Mouse (Mus musculus) midbrain, embryonic 11.5 days (tissue): Measurements from ENCODE around the gene Rgs9bp. TPM values are rescaled to one million over a fixed set of nuclear protein-coding genes. Genes with fewer than 3 reads are reported as not detected.
"Not testable (repeated sequence)": the region's sequence is repeated elsewhere in the genome, so short reads cannot be mapped to it uniquely, and the experiment has no call there.

Experiments used
- ATAC-seq: fragments of 200-750 bp; cut with Nextera tagmentation; 2 replicates; pipeline ENCODE4 v1.8.0; 2017; ENCODE audit warnings: moderate TSS enrichment, moderate library complexity; ENCODE audit not compliant: low FRiP score
- DNase-seq: peaks from one replicate; pipeline ENCODE4 v3.0.0; 2015; ENCODE audit warnings: low spot score; ENCODE audit errors: missing footprints
- H3K27ac ChIP-seq: fragments of 300-500 bp; sonication (generic); 2 replicates; pipeline ENCODE4 v1.5.1; 2014; ENCODE audit warnings: low read depth, low read length
- H3K27me3 ChIP-seq: fragments of 300-500 bp; sonication (generic); 2 replicates; pipeline ENCODE4 v1.6.1; 2014; ENCODE audit warnings: mild to moderate bottlenecking, low read length, moderate library complexity, mixed read lengths; ENCODE audit not compliant: control insufficient read depth, insufficient read depth
- H3K36me3 ChIP-seq: fragments of 300-500 bp; sonication (generic); 2 replicates; pipeline ENCODE4 v1.6.1; 2014; ENCODE audit warnings: mild to moderate bottlenecking, low read length, moderate library complexity, mixed read lengths; ENCODE audit not compliant: control insufficient read depth, insufficient read depth
- H3K4me1 ChIP-seq: fragments of 300-500 bp; sonication (generic); 2 replicates; pipeline ENCODE4 v1.6.1; 2014; ENCODE audit warnings: low read length; ENCODE audit not compliant: control insufficient read depth, insufficient read depth
- H3K4me2 ChIP-seq: fragments of 300-500 bp; sonication (generic); 2 replicates; pipeline ENCODE4 v1.6.1; 2014; ENCODE audit warnings: mild to moderate bottlenecking, moderate library complexity
- H3K4me3 ChIP-seq: fragments of 300-500 bp; sonication (generic); 2 replicates; pipeline ENCODE4 v1.5.1; 2014; ENCODE audit warnings: low read depth, low read length
- H3K9ac ChIP-seq: fragments of 300-500 bp; sonication (generic); 2 replicates; pipeline ENCODE4 v1.6.1; 2014; ENCODE audit warnings: low read length
- H3K9me3 ChIP-seq: fragments of 300-500 bp; sonication (generic); 2 replicates; pipeline ENCODE4 v1.6.1; 2016; ENCODE audit warnings: low read length; ENCODE audit not compliant: control insufficient read depth
- WGBS: fragments of 180-500 bp; shearing (Covaris S2); extraction: QIAGEN DNeasy Blood & Tissue Kit; methylation state at CpG from one replicate; pipeline ENCODE4 v1.1.7; 2014; 5-methylcytosine and 5-hydroxymethylcytosine counted together
- polyA plus RNA-seq: library from polyadenylated mRNA; unstranded; fragments of >200 nt; fragmentation: Nextera tagmentation; extraction: Ambion mirVana; gene quantifications from 2 replicates; pipeline ENCODE4 v1.2.1, GENCODE M21; 2014

Gene Rgs9bp
- polyA plus RNA-seq, 1 experiment from 2014 or later: 0.45 TPM

DNA sequence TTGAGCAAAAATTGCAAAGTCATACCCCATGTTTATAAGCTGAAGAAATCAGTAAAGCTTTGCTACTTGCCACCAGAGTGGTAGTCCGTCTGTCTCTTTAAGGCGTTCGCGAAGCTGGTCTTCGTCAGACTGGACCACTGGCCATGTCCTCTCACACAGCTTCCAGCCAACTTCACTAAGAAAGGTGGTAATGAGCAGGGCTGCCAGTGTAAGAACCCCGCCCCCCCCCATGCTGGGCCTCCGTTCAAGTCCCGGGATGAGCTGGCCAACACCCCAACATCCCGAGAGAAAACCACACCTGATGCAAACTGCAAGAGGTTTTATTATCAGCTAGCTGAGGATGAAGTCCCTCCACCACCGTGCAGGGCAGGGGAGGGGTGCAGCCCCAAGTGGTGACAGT lies 20.5 kb downstream of the Rgs9bp start:
- H3K27ac ChIP-seq, H3K4me2 ChIP-seq, ATAC-seq, H3K4me3 ChIP-seq, H3K36me3 ChIP-seq, DNase-seq, H3K27me3 ChIP-seq, H3K9ac ChIP-seq, H3K9me3 ChIP-seq, H3K4me1 ChIP-seq: not testable (repeated sequence)
- 87% methylated on average over 10 of the region's 10 CpGs for WGBS

DNA sequence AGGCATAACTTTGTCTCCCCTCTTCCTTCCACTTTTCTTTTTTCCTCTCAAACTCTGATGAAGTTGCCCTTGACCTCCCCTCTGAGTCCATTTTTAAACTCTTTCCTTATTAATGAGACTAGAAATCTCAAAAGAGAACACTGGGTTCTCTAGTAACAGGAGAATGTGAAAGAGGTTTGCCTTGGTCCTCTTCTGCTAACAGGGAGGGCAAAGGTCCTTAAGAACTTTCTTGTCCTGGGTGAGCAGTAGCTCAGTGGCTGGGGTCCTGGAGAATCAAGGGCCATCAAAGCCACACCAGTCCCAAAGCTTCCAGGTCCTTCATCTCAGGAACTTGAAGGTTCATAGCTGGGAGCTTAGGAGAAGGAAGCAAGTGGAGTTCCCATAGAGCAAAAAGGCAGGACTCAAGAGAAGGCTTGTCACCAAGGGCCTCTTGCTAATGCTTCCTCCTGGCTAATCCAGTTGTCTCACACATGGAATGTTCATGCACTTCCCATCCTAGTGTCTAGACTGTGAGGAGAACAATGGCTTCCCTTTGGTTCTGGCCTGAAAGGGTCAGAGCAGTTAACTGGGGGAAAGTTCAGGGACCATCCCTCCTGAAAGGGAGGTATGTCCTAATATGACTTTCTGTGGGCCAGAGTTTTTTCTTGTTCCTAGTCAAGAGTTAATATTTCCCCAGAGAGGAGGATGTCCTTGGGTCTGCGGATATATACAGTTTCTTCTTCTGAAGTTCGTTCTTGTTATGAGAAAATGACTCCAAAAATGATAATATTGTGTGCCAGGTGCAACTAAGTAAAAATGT lies 21.1 kb downstream of the Rgs9bp start:
- Histone ChIP-seq H3K4me1 (no peaks in the 10 kb centered on the region), H3K4me3 (no peak overlapping the region), H3K9me3 (no peaks in the 10 kb centered on the region), H3K27me3 (no peaks in the 10 kb centered on the region), H3K4me2 (no peak overlapping the region), H3K27ac (no peak overlapping the region), H3K9ac (no peak overlapping the region), H3K36me3 (no peaks in the 10 kb centered on the region)
- 88% methylated on average over 2 of the region's 2 CpGs for WGBS
- DNase-seq: peak; percentile 31
- ATAC-seq: no peak

DNA sequence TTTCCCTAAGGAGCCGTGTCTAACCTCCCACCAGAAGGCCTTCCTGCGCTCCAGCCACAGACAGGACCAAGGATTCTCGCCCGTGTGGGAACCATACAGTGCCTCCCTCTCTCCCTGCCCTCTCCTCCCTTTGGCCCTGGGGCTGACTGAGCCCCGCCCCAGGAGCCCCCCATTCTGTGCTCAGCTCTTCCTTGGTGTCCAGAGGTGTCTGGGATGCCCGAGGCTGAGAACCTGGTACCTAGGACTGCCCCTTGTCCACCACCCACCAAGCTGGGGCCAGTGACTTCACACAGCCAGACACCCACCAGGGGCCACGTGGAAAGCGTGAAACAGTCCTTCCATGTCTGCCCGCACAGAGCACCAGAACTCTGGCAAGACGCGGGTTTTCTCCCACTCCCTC lies 22.3 kb downstream of the Rgs9bp start:
- no peak overlapping the region for H3K4me3 ChIP-seq
- no peaks in the 10 kb centered on the region for H3K36me3 ChIP-seq
- peak; percentile 57 for DNase-seq
- no peaks in the 10 kb centered on the region for H3K4me1 ChIP-seq
- no peaks in the 10 kb centered on the region for H3K27me3 ChIP-seq
- 74% methylated on average over 11 of the region's 11 CpGs for WGBS
- no peak overlapping the region for H3K9ac ChIP-seq
- H3K27ac ChIP-seq: no peak overlapping the region
- ATAC-seq: no peak
- H3K4me2 ChIP-seq: no peak overlapping the region
- H3K9me3 ChIP-seq: no peaks in the 10 kb centered on the region

DNA sequence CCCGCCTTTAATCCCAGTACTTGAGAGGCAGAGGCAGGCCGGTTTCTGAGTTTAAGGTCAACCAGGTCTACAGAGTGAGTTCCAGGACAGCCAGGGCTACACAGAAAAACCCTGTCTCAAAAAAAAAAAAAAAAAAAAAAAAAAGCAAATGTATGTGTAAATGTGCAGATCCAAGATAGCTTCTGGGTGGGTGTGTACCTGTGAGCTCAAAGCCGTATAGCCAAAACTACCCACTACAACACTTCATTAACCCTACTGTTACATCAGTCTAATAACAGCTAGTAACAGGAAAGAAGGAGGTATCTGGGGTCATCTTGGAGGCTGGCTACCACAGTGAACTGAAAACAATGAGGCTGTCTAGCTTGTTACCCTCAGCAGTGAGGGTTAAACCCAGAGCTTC lies 25.5 kb downstream of the Rgs9bp start:
- peak; percentile 4 for DNase-seq
- H3K27me3 ChIP-seq: no peaks in the 10 kb centered on the region
- H3K4me1 ChIP-seq: peaks cover 4% of the 10 kb centered on the region; the same call in 1 of the 2 replicates
- no peaks in the 10 kb centered on the region for H3K9me3 ChIP-seq
- H3K27ac ChIP-seq: no peak overlapping the region
- H3K9ac ChIP-seq: no peak overlapping the region
- H3K36me3 ChIP-seq: no peaks in the 10 kb centered on the region
- WGBS: 92% methylated on average over 3 of the region's 3 CpGs
- H3K4me2 ChIP-seq: no peak overlapping the region
- ATAC-seq: no peak
- H3K4me3 ChIP-seq: no peak overlapping the region

DNA sequence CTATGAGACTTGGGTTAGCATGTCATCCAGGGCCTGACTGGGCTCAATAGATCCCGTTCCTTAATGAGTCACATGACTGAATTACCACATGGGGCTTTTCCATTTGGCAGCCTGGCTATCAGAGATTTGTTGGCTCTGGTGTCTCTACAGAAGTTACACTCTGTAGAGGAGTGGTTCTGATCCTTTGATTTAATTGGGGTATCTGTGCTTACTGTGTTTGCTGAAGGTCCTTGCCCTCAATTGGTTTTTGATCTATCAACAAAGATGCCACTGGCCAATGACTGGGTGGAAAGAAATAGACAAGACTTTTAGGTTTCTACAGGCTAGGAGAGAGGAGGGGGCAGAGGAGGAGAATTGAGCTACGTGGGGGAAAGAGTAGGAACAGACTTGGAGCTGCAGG lies 26.7 kb downstream of the Rgs9bp start:
- peaks cover 6% of the 10 kb centered on the region; the same call in 1 of the 2 replicates for H3K4me1 ChIP-seq
- 62% methylated on average over 2 of the region's 2 CpGs for WGBS
- DNase-seq (peak; percentile 39), ATAC-seq (no peak)
- H3K4me3 ChIP-seq: no peak overlapping the region
- no peak overlapping the region for H3K9ac ChIP-seq
- H3K9me3 ChIP-seq: no peaks in the 10 kb centered on the region
- H3K27ac ChIP-seq: no peak overlapping the region
- H3K36me3 ChIP-seq: no peaks in the 10 kb centered on the region
- no peak overlapping the region for H3K4me2 ChIP-seq
- no peaks in the 10 kb centered on the region for H3K27me3 ChIP-seq

DNA sequence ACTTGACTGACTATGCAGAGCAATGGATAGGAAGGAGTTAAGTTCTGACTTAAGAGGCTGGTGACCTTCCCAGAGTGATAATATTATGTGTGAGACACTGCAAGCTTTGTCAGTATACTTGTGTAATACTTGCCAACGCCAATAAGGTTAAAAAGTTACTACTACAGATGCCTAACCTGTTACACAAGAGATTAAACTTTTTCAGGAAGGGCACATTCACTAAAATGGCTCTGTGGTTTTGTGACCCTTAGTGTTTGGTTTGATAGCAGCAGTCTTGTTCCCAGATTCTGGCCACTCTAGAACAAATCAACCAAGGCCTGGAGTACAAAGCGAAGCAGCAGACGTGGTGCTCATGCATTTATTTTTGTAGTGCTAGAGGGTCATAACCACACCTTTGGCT lies 27.8 kb downstream of the Rgs9bp start:
- H3K9me3 ChIP-seq: no peaks in the 10 kb centered on the region
- DNase-seq (no peak), ATAC-seq (no peak)
- no peak overlapping the region for H3K27ac ChIP-seq
- H3K27me3 ChIP-seq: no peaks in the 10 kb centered on the region
- H3K4me2 ChIP-seq: no peak overlapping the region
- no peak overlapping the region for H3K9ac ChIP-seq
- H3K36me3 ChIP-seq: no peaks in the 10 kb centered on the region
- 87% methylated on average over 3 of the region's 3 CpGs for WGBS
- no peak overlapping the region for H3K4me3 ChIP-seq
- H3K4me1 ChIP-seq: peaks cover 6% of the 10 kb centered on the region; the same call in 1 of the 2 replicates

DNA sequence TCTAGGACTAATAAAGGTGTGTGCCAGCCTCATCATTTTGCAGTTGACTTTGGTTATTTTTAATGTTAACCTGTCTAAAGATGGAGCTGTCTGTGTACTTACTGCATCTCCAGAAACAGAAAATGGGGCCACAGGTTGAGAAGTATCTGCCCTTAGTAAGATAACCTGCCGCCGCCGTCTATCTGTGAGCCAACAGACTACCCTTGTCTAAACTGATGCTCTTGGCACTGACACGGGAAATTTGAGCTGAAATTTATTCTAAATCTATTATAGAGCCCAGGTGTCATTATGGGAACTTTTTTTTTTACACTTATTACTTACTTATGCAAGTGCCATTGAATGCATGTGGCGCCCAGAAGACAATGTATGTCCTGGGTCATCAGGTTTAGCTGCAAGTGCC lies 28.5 kb downstream of the Rgs9bp start:
- Histone ChIP-seq H3K4me2 (no peak overlapping the region), H3K9me3 (no peaks in the 10 kb centered on the region), H3K36me3 (no peaks in the 10 kb centered on the region), H3K9ac (no peak overlapping the region), H3K4me3 (no peak overlapping the region), H3K27me3 (no peaks in the 10 kb centered on the region), H3K4me1 (peaks cover 6% of the 10 kb centered on the region; the same call in 1 of the 2 replicates), H3K27ac (no peak overlapping the region)
- 89% methylated on average over 5 of the region's 5 CpGs for WGBS
- DNase-seq (no peak), ATAC-seq (no peak)

DNA sequence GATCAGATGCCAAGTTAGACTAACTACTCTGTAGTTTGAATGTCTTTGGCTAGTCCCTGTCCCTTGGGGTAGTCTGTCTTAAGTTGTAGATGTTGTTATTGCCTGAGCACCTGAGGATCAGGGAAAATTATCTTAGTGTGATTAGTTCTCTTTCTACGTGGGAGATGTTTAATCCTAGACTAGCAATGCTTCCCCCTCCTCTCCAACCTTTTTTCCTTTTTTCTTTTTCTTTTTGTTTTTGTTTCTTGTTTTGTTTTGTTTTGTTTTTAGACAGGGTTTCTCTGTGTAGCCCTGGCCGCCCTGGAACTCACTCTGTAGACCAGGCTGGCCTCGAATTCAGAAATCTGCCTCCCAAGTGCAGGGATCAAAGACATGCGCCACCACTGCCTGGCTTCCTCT lies 29.2 kb downstream of the Rgs9bp start, which contains the start of gene Nudt19:
Gene Nudt19, minus strand, starts transcription at position 100 of the 399 bp plus-strand sequence.
- Histone ChIP-seq H3K4me1 (peaks cover 6% of the 10 kb centered on the region; the same call in 1 of the 2 replicates), H3K27me3 (no peaks in the 10 kb centered on the region), H3K9ac (peak within 1 kb of the TSS; percentile 92), H3K9me3 (no peaks in the 10 kb centered on the region), H3K4me2 (peak within 1 kb of the TSS; percentile 94), H3K36me3 (no peaks in the 10 kb centered on the region), H3K27ac (peak within 1 kb of the TSS; percentile 91), H3K4me3 (peak within 1 kb of the TSS; percentile 66)
- DNase-seq (no peak), ATAC-seq (no peak)
- 82% methylated on average over 4 of the region's 4 CpGs for WGBS
